Mouse (Mus musculus) embryonic fibroblast, embryonic 13.5 days (primary cell): Measurements from ENCODE around the gene Cdc26.

Experiments used
- CTCF ChIP-seq: IDR thresholded peaks from 2 replicates; pipeline ENCODE4 v1.5.1; 2011; ENCODE audit warnings: mild to moderate bottlenecking, control low read depth, low read length, moderate library complexity, borderline replicate concordance; ENCODE audit not compliant: insufficient read depth
- POLR2A ChIP-seq: IDR thresholded peaks from 2 replicates; pipeline ENCODE4 v1.6.1; 2011; ENCODE audit warnings: low read depth, mild to moderate bottlenecking, control low read depth, low read length, moderate library complexity

DNA sequence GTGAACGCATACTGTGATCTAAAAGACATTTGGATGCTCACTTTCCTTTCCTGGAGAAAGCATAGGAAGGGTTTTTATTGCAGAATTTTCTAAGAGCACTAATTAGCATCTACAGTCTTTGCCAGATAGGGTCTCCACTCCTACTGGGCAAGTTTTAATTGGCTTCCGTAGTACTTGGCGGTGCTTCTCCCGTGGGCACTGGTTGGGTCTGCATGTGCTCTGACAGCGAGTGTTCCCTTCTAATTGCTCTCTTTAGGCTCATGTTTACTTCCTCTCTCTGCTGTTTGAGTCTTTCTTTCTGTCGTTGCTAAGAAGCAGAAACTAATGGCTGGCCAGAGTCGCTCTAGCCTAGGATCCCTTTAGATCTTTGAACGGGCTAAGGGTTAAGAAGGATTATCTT lies 10.0 kb upstream of the Cdc26 start:
- no peak for TF ChIP-seq CTCF
- TF ChIP-seq POLR2A, result no peak
